Mouse (Mus musculus): Measurements from ENCODE around the gene Gm9195. TPM values are rescaled to one million over a fixed set of nuclear protein-coding genes. Genes with fewer than 3 reads are reported as not detected.

The Gm9195 gene
- not detected in 2 replicates for polyA plus RNA-seq (2015; fragmentation: Nextera tagmentation; extraction: Ambion mirVana)

DNA sequence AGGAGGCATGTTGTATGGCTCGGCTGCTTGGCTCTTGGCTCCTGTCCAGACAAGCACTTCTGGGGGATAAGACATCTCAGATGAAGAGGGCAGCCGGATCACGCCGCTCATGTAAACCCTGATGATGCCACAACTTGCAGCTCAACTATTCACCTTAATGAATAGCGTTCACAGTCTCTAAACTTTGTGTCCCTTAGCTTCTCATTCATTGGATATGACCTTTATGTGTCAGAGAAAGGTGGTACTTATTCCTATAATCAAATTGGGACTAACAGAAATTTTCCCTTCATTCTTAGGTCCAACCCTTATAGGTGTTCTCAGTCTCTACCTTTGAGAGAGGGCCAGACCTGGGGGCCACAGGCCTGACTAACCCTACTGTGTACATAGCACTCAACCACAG, at the start of gene Gm9195:
Gene Gm9195, minus strand, starts transcription at position 101 of the 400 bp plus-strand sequence.
- Histone ChIP-seq H3K36me3 (replicated peaks) (no peaks in the 10 kb centered on the region), H3K4me3 (replicated peaks) (no peak within 1 kb of the TSS), H3K9me3 (replicated peaks) (no peaks in the 10 kb centered on the region), H3K4me1 (replicated peaks) (no peaks in the 10 kb centered on the region), H3K27me3 (no peaks in the 10 kb centered on the region), H3K4me2 (no peak within 1 kb of the TSS), H3K27ac (replicated peaks) (no peak within 1 kb of the TSS), H3K9ac (no peak within 1 kb of the TSS)
- ATAC-seq (ENCODE audit: insufficient read depth), result no peak
- 75% methylated on average over 5 of the region's 5 CpGs for WGBS (ENCODE audit: insufficient replicate concordance)

DNA sequence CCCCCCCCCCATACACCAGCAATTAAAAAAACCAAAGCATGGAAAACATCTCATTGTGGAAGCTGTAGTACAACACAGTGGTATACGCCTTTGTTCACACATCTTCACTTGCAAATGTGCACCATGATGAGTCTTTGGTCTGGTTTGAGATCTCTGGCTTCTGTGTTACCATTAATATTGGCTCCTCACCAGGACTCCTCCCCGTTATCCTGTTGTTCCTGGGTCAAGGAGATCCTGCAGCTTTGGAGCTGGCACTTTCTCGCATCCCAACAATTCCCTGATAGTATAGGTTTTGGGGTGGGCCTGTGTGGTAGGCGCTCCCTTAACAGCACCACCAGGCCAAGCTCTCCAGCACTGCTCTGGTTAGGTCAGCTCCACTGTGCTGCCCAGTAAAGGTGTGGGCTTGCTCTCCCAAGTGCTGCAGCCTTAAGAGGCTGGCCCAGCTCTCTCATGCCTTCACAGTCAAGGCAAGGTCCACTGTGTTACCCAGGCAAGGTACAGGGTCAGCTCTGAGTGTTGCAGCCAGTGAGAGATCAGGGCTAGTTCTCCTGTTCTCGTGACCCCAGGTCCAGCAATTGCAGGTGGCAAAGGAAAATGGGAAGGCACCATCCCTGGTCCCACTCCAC, 44.9 kb upstream of the Gm9195 start:
- ATAC-seq (ENCODE audit: insufficient read depth), result no peak
- H3K4me2 ChIP-seq, result no peak overlapping the region
- no peaks in the 10 kb centered on the region for H3K9me3 ChIP-seq (replicated peaks)
- H3K9ac ChIP-seq, result no peak overlapping the region
- peaks cover 23% of the 10 kb centered on the region for H3K36me3 ChIP-seq (replicated peaks)
- H3K4me3 ChIP-seq (replicated peaks), result no peak overlapping the region
- 67% methylated on average over 5 of the region's 5 CpGs for whole genome bisulfite sequencing (ENCODE audit: insufficient replicate concordance)
- no peak overlapping the region for H3K27ac ChIP-seq (replicated peaks)
- peaks cover 10% of the 10 kb centered on the region for H3K4me1 ChIP-seq (replicated peaks)
- H3K27me3 ChIP-seq, result peaks cover 25% of the 10 kb centered on the region

- no peak for ATAC-seq (ENCODE audit: insufficient read depth)
- H3K4me3 ChIP-seq (replicated peaks), result no peak overlapping the region
- H3K9me3 ChIP-seq (replicated peaks), result no peaks in the 10 kb centered on the region
- no peak overlapping the region for H3K27ac ChIP-seq (replicated peaks)
- no peak overlapping the region for H3K9ac ChIP-seq
- H3K4me1 ChIP-seq (replicated peaks), result peaks cover 10% of the 10 kb centered on the region
- WGBS (ENCODE audit: insufficient replicate concordance), result 61% methylated on average over 7 of the region's 7 CpGs
- no peak overlapping the region for H3K4me2 ChIP-seq
- H3K27me3 ChIP-seq, result peaks cover 46% of the 10 kb centered on the region
- 0 out of 2 replicates have a peak, but pooled peaks cover 2% of the 10 kb centered on the region for H3K36me3 ChIP-seq (replicated peaks)
These were observed 42.2 kb upstream of the Gm9195 start for GRCm38 (mm10) chr14:72533862-72534261.

DNA sequence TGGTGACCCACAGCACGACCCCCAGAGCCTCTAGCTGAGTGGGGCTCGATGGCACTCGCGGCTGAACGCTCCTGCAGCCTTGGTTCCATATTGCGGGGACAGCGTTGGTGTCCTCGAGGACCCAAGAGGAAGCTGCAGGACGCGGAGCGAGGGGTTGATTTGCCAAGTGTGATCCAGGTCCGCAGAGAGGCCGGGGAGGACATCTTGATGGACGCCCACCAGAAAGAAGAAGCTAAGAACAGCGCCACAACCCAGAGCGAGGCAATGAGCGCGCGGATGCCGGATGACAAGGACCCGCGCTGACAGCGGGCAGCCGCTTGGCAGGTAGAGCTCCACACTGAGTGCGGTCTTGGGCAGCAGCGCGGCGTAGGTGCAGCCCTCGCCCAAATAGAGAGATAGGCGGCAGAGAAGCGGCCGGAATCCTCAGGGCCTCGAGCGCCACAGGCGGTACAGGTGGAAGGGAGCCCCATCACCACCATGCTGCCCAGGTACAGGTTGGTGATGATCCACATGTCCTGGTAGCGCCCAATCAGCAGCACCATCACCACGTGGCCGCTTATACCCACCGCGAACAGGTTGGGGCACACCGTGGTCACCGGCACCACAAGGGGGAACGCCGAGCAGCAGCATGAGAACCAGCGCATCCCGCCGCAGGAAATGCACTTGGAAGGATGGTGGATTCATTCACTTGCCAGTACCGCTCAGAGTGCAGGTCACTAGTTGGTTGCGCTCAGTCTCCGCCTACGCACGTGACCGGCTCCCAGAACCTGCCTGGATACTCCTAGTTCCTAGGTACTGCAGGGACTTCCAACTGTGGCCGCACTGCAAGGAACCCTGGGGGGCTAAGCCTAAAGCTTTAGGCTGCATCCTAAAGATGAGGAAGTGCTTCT, 40.6 kb upstream of the Gm9195 start:
- H3K27me3 ChIP-seq, result peaks cover 46% of the 10 kb centered on the region
- H3K4me1 ChIP-seq (replicated peaks), result peaks cover 10% of the 10 kb centered on the region
- no peaks in the 10 kb centered on the region for H3K9me3 ChIP-seq (replicated peaks)
- no peak overlapping the region for H3K27ac ChIP-seq (replicated peaks)
- peak overlapping the region; percentile 25 for H3K4me3 ChIP-seq (replicated peaks)
- WGBS (ENCODE audit: insufficient replicate concordance), result 2% methylated on average over 54 of the region's 54 CpGs
- peak overlapping the region; percentile 54 for H3K4me2 ChIP-seq
- ATAC-seq (ENCODE audit: insufficient read depth), result no peak
- H3K9ac ChIP-seq, result no peak overlapping the region
- no peaks in the 10 kb centered on the region for H3K36me3 ChIP-seq (replicated peaks)

GRCm38 (mm10) chr14:72527126-72527525, 35.5 kb upstream of the Gm9195 start:
- H3K27ac ChIP-seq (replicated peaks), result no peak overlapping the region
- peaks cover 27% of the 10 kb centered on the region for H3K27me3 ChIP-seq
- H3K4me3 ChIP-seq (replicated peaks), result no peak overlapping the region
- WGBS (ENCODE audit: insufficient replicate concordance), result 41% methylated on average over 1 of the region's 1 CpGs
- no peaks in the 10 kb centered on the region for H3K9me3 ChIP-seq (replicated peaks)
- H3K4me2 ChIP-seq, result no peak overlapping the region
- peaks cover 4% of the 10 kb centered on the region; the same call in 1 of the 2 replicates for H3K4me1 ChIP-seq (replicated peaks)
- ATAC-seq (ENCODE audit: insufficient read depth), result no peak
- no peaks in the 10 kb centered on the region for H3K36me3 ChIP-seq (replicated peaks)
- no peak overlapping the region for H3K9ac ChIP-seq

GRCm38 (mm10) chr14:72519561-72519960, 27.9 kb upstream of the Gm9195 start:
- H3K4me1 ChIP-seq (replicated peaks), result no peaks in the 10 kb centered on the region
- H3K27ac ChIP-seq (replicated peaks), result no peak overlapping the region
- no peak overlapping the region for H3K4me2 ChIP-seq
- H3K9me3 ChIP-seq (replicated peaks), result no peaks in the 10 kb centered on the region
- no peaks in the 10 kb centered on the region for H3K27me3 ChIP-seq
- no peak overlapping the region for H3K9ac ChIP-seq
- H3K36me3 ChIP-seq (replicated peaks), result no peaks in the 10 kb centered on the region
- 32% methylated on average over 2 of the region's 2 CpGs for WGBS (ENCODE audit: insufficient replicate concordance)
- no peak for ATAC-seq (ENCODE audit: insufficient read depth)
- no peak overlapping the region for H3K4me3 ChIP-seq (replicated peaks)

DNA sequence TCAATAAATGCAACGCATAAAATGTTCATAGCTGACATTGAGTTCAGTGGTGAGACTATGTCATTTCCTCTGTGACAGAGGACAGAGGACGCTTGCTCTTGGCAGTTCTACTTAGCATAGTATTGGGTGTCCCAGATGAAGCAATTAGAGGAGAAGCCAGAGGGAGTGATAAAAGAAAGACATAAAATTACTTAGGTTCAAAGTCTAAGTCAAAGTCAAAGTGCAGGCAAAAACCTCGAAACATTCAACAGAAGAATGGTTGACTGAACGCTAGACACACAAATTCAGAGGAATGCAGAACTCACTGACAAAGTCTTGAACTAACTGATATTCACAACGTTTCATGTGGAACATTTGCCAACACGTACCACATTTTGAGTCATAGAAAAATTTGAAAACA, 27.1 kb upstream of the Gm9195 start:
- WGBS (ENCODE audit: insufficient replicate concordance), result 56% methylated on average over 6 of the region's 6 CpGs

GRCm38 (mm10) chr14:72516376-72516775, 24.7 kb upstream of the Gm9195 start:
- Histone ChIP-seq H3K9ac (no peak overlapping the region), H3K4me1 (replicated peaks) (no peaks in the 10 kb centered on the region), H3K36me3 (replicated peaks) (no peaks in the 10 kb centered on the region), H3K9me3 (replicated peaks) (no peaks in the 10 kb centered on the region), H3K27me3 (no peaks in the 10 kb centered on the region), H3K4me3 (replicated peaks) (no peak overlapping the region), H3K4me2 (no peak overlapping the region), H3K27ac (replicated peaks) (no peak overlapping the region)
- no peak for ATAC-seq (ENCODE audit: insufficient read depth)
- WGBS (ENCODE audit: insufficient replicate concordance), result 26% methylated on average over 5 of the region's 5 CpGs

More for the DNA sequence above, 27.1 kb upstream of the Gm9195 start:
- H3K4me1 ChIP-seq (replicated peaks), result no peaks in the 10 kb centered on the region
- H3K9me3 ChIP-seq (replicated peaks), result no peaks in the 10 kb centered on the region
- no peak overlapping the region for H3K4me3 ChIP-seq (replicated peaks)
- no peak overlapping the region for H3K27ac ChIP-seq (replicated peaks)
- H3K4me2 ChIP-seq, result no peak overlapping the region
- no peaks in the 10 kb centered on the region for H3K36me3 ChIP-seq (replicated peaks)
- H3K9ac ChIP-seq, result no peak overlapping the region
- no peak for ATAC-seq (ENCODE audit: insufficient read depth)
- H3K27me3 ChIP-seq, result no peaks in the 10 kb centered on the region

DNA sequence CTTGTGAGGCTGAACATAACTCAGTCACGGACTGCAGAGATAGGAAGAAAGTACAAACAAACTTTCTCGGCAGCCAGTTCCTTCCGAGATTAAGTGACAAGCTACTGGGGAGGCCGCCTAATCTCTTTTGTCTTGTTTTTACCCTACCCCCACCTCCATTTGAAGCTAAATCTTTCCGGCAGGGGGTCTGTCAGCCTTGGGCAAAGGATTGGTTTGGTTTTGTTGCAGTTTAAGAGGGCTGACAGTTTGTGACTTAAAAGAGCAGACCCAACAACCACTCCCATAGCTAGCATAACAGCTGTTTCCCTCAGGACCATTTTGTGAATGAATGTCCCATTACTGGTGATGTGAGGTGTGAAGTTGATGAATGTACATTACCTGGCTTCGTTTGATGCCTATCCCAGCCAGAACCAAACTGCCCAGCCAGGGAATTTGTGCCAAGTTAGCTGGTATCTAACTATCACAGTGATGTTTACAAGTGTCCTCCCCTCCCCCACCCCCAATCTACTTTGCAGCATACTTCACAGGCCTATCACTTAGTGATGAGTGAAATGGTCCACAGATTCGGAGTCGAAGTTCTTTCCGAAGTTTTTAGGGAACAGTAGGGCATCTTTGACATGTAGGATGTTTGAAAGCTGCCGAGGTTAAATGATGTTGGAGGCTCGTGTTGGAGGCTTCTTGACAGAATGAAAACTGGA, 15.2 kb upstream of the Gm9195 start:
- H3K36me3 ChIP-seq (replicated peaks), result no peaks in the 10 kb centered on the region
- no peak overlapping the region for H3K9ac ChIP-seq
- no peaks in the 10 kb centered on the region for H3K27me3 ChIP-seq
- H3K27ac ChIP-seq (replicated peaks), result no peak overlapping the region
- 22% methylated on average over 11 of the region's 11 CpGs for WGBS (ENCODE audit: insufficient replicate concordance)
- peak overlapping the region; percentile 43 for H3K4me2 ChIP-seq
- H3K4me1 ChIP-seq (replicated peaks), result no peaks in the 10 kb centered on the region
- no peaks in the 10 kb centered on the region for H3K9me3 ChIP-seq (replicated peaks)
- ATAC-seq (ENCODE audit: insufficient read depth), result no peak
- no peak overlapping the region for H3K4me3 ChIP-seq (replicated peaks)

DNA sequence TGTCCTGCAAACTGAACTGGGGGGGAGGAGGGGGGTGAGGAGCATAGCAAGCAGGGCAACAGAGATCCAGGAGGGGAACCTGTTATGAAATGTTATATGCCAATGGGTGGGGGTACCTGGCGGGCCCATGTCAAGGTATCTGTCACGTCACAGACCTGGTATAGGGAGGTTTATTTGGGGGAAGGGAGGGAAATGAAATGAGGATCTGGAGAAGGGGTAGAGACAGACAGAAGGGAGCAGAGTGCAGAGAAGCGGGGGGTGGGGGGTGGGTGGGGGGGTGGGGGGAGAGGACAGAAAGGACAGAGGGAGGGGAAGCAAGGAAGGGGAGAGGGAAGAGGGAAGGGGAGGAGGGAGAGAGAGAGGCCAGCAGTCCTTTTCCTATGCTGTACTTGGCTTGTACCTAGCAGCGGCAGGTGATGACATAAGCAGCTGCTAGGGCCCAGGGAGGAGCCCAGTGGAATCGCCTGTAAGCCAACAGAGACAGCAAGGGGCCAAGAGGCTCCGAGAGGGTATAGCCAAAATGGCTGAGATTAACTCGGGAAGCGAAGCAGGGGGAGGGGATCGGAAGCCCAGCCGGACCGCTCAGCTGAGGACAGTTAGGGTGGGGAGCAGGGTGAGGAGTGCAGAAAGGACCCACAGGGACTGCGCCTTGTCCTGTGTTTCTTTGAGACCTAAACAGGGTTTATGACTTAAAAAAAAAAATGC, 14.5 kb upstream of the Gm9195 start:
- Histone ChIP-seq H3K4me1 (replicated peaks) (no peaks in the 10 kb centered on the region), H3K9me3 (replicated peaks) (no peaks in the 10 kb centered on the region), H3K9ac (no peak overlapping the region), H3K27ac (replicated peaks) (no peak overlapping the region), H3K4me2 (peak overlapping the region; percentile 43), H3K4me3 (replicated peaks) (no peak overlapping the region), H3K36me3 (replicated peaks) (no peaks in the 10 kb centered on the region), H3K27me3 (no peaks in the 10 kb centered on the region)
- WGBS (ENCODE audit: insufficient replicate concordance), result 18% methylated on average over 12 of the region's 12 CpGs
- no peak for ATAC-seq (ENCODE audit: insufficient read depth)

Measured in liver, embryonic 15.5 days (tissue).